Mouse (Mus musculus): ENCODE results near the gene Cmpk1.

DNA sequence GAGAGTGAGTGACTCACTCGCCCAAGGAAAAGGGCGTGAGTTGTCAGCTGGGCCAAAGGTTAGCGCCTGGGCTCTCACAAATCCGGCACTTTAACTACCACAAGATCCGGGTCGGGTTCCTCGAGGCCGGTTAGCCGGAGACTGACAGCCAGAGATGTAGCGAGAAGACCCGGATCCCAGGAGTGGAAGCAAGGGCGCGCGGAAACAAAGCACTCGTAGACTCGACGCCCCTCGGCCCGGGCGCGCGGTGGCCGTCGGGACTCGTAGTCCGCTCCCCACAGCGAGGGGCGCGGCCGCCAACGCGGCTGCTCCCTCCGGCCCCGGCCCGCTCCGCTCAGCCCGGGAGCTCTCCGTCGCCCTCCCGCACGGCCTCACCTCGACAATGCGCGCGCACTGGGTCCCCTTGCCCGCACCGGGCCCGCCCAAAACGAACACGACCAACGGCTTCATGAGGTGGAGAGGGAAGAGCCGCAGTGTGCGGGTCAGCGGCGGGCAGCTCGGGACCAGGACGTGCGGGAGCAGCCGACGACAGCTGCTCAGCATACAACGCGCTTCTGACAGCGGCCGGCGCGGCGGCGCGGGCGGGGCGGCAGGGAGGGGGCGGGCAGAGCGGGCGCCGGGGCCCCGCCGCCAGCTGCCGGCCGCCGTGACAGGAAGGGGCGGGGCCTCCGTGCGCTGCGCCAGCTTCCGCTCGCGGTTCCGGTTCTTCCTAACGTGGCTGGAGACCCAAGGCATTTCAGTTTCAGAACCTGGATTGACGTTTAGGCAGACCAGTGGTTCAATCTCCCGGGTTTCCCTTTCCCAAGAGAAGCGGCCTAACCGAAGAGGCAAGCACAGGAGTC, at the start of gene Cmpk1:
- TF ChIP-seq CTCF (IDR thresholded peaks at IDR 0.05; ENCODE audit: low read depth): no peak
- TF ChIP-seq EP300 (IDR thresholded peaks at IDR 0.05; ENCODE audit: low read depth): no peak

All from liver, postnatal 0 days (tissue).